Mouse (Mus musculus) adrenal gland, postnatal 0 days (tissue): ENCODE results near the gene Col11a1. TPM values are rescaled to one million over a fixed set of nuclear protein-coding genes. Genes with fewer than 3 reads are reported as not detected.

Source experiments
- polyA plus RNA-seq: library from polyadenylated mRNA; unstranded; fragments of >200 nt; fragmentation: Nextera tagmentation; extraction: Ambion mirVana; gene quantifications from 2 replicates; pipeline ENCODE4 v1.2.1, GENCODE M21; 2015

Col11a1 gene
- polyA plus RNA-seq, result 2.4 and 2.5 TPM in 2 replicates

GRCm38 (mm10) chr3:114029971-114030635, at the start of gene Col11a1:
Gene Col11a1 (plus strand): TSS chr3:114030540.

